Mouse (Mus musculus) lung, postnatal 36 days (tissue): ENCODE results near the gene Frmd6.
A peak's percentile ranks its signal among the peaks of the same experiment; 100 is the strongest.

Experiments
- DNase-seq: peaks from one replicate; pipeline ENCODE4 v3.0.0; 2022; ENCODE audit warnings: mixed read lengths

The Frmd6 gene

GRCm38 (mm10) chr12:70904471-70904870 is 79.2 kb downstream of the Frmd6 start:
- no peak for DNase-seq

- peak; percentile 31 for DNase-seq
These were observed 81.6 kb downstream of the Frmd6 start for GRCm38 (mm10) chr12:70906867-70907266.

GRCm38 (mm10) chr12:70907651-70908050 is 82.3 kb downstream of the Frmd6 start:
- no peak for DNase-seq

- DNase-seq, result no peak
These were observed 82.8 kb downstream of the Frmd6 start for GRCm38 (mm10) chr12:70908076-70908475.

- DNase-seq, result peak; percentile 94
These were observed 85.0 kb downstream of the Frmd6 start for GRCm38 (mm10) chr12:70910241-70910720.

- peak; percentile 91 for DNase-seq
These were observed 85.7 kb downstream of the Frmd6 start for GRCm38 (mm10) chr12:70911029-70911428.

- no peak for DNase-seq
These were observed 86.5 kb downstream of the Frmd6 start for GRCm38 (mm10) chr12:70911676-70912379.

GRCm38 (mm10) chr12:70913429-70913828 is 88.1 kb downstream of the Frmd6 start:
- DNase-seq, result peak; percentile 89

GRCm38 (mm10) chr12:70914387-70914786 is 89.1 kb downstream of the Frmd6 start:
- DNase-seq, result peak; percentile 68

GRCm38 (mm10) chr12:70929781-70930180 is 104.5 kb downstream of the Frmd6 start:
- DNase-seq, result no peak

- no peak for DNase-seq
These were observed 111.8 kb downstream of the Frmd6 start for GRCm38 (mm10) chr12:70937150-70937549.

GRCm38 (mm10) chr12:70937571-70938384 is 112.5 kb downstream of the Frmd6 start, which contains the start of gene Actr10:
Gene Actr10, plus strand, starts transcription at chr12:70937857.
- peak; percentile 94 for DNase-seq

- no peak for DNase-seq
These were observed 115.5 kb downstream of the Frmd6 start for GRCm38 (mm10) chr12:70940806-70941205.

- no peak for DNase-seq
These were observed 118.9 kb downstream of the Frmd6 start for GRCm38 (mm10) chr12:70944181-70944580.

GRCm38 (mm10) chr12:70946585-70947256 is 121.4 kb downstream of the Frmd6 start:
- DNase-seq, result no peak
